8 mouse cellular contexts compared by ENCODE assay signal in the genomic region with DNA sequence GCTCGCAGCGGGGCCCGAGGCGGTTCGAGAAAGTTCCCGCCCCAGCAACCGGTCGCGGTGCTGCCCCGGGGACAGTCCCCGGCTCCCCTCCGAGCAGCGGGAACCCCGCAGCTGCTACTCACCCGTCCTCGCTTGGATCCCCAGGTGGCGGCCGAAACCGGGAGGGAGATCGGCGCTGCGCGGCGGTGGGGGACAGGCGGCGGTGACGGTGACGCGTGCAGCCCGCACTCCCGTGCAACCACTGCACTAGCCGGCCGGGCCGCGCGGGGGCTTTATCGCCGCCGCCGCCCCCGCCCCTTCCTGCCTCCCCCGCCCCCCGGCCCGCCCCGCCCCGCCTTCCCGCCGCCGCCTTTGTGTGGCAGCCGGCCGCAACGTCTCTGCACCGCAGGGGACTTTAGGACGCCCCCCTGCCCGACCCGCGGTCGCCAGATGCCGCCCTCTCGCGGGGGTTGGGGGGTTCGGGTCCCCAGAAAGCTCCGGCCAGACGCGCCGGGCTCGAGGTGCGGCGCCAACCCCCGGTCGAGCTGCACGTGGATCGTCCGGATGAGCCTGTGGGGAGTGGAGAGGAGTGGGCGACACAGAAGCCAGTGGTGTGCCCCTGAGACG. TPM values are rescaled to one million over a fixed set of nuclear protein-coding genes. Genes with fewer than 3 reads are reported as not detected.
DNase-seq lines count a peak whose midpoint lies in the region; ATAC-seq and TF ChIP-seq lines count a peak whose summit lies in the region.

No protein-coding gene starts in this region.

- H3K4me3 ChIP-seq in forebrain, embryonic 16.5 days (replicated peaks; ENCODE audit: low read length): peak overlapping the region; percentile 60
- H3K4me3 ChIP-seq in liver, postnatal 0 days (ENCODE audit: low read depth, low read length): peak overlapping the region; percentile 55
- peak overlapping the region; percentile 76 for H3K4me3 ChIP-seq in olfactory bulb, adult 2 months (ENCODE audit: insufficient read depth, low read depth, low read length)

- no peaks in the 10 kb centered on the region for H3K36me3 ChIP-seq in forebrain, embryonic 16.5 days (ENCODE audit: control insufficient read depth, insufficient read depth)
- H3K36me3 ChIP-seq in liver, postnatal 0 days (replicated peaks; ENCODE audit: insufficient read depth, low read length): no peaks in the 10 kb centered on the region

- WGBS in forebrain, embryonic 16.5 days: under 1% methylated on average over 52 of the region's 76 CpGs
- WGBS in liver, postnatal 0 days (ENCODE audit: insufficient replicate concordance): under 1% methylated on average over 50 of the region's 76 CpGs
- 1% methylated on average over 76 of the region's 76 CpGs for WGBS in olfactory bulb, adult 2 months

- no peak overlapping the region for H3K27ac ChIP-seq in forebrain, embryonic 16.5 days (ENCODE audit: low read length)
- H3K27ac ChIP-seq in liver, postnatal 0 days (ENCODE audit: low read depth): no peak overlapping the region
- H3K27ac ChIP-seq in olfactory bulb, adult 2 months (ENCODE audit: insufficient read depth, low read depth, low read length): no peak overlapping the region

- H3K9me3 ChIP-seq in forebrain, embryonic 16.5 days (ENCODE audit: control insufficient read depth, low read length): no peaks in the 10 kb centered on the region
- no peaks in the 10 kb centered on the region for H3K9me3 ChIP-seq in liver, postnatal 0 days (ENCODE audit: low read length)

- TF ChIP-seq EP300 in liver, postnatal 0 days (IDR thresholded peaks at IDR 0.05; ENCODE audit: low read depth): no peak

- peak; percentile 81 for ATAC-seq in forebrain, embryonic 16.5 days
- ATAC-seq in inflammation-experienced regulatory T-cells, adult 6 months: peak; percentile 53
- peak; percentile 68 for ATAC-seq in liver, postnatal 0 days

- H3K4me1 ChIP-seq in forebrain, embryonic 16.5 days (replicated peaks; ENCODE audit: control insufficient read depth, insufficient read depth, low read length): peaks cover 19% of the 10 kb centered on the region
- H3K4me1 ChIP-seq in liver, postnatal 0 days (ENCODE audit: insufficient read depth): peaks cover 10% of the 10 kb centered on the region
- H3K4me1 ChIP-seq in olfactory bulb, adult 2 months (ENCODE audit: control insufficient read depth, insufficient read depth, low read length): peaks cover 11% of the 10 kb centered on the region

- peak; percentile 48 to 52 for DNase-seq in right cerebral cortex, postnatal 10 days (ENCODE audit: low spot score in 2 of 2)
- no peak for DNase-seq in right cerebral cortex, adult 18-20 months
- DNase-seq in adrenal gland, postnatal 10 days: peak; percentile 41
- DNase-seq in liver, postnatal 0 days: peak; percentile 36
- no peak for DNase-seq in frontal cortex, postnatal 36 days (ENCODE audit: low spot score in 2 of 2)

- peaks cover 30% of the 10 kb centered on the region for H3K27me3 ChIP-seq in forebrain, embryonic 16.5 days (replicated peaks; ENCODE audit: control insufficient read depth, insufficient read depth, low read length)
- H3K27me3 ChIP-seq in liver, postnatal 0 days (ENCODE audit: insufficient read depth, low read length): peaks cover 22% of the 10 kb centered on the region

- H3K9ac ChIP-seq in forebrain, embryonic 16.5 days (replicated peaks; ENCODE audit: low read depth, low read length): peak overlapping the region; percentile 56
- peak overlapping the region; percentile 45; the same call in 1 of the 2 replicates for H3K9ac ChIP-seq in liver, postnatal 0 days (replicated peaks)

- H3K4me2 ChIP-seq in forebrain, embryonic 16.5 days (ENCODE audit: low read length): peak overlapping the region; percentile 57
- H3K4me2 ChIP-seq in liver, postnatal 0 days (ENCODE audit: low read depth, low read length): peak overlapping the region; percentile 89

- TF ChIP-seq POLR2A in olfactory bulb, adult 2 months (IDR thresholded peaks at IDR 0.05; ENCODE audit: insufficient read depth, low read depth, low read length): no peak

- TF ChIP-seq CTCF in liver, postnatal 0 days (IDR thresholded peaks at IDR 0.05; ENCODE audit: low read depth): no peak
- TF ChIP-seq CTCF in olfactory bulb, adult 2 months (IDR thresholded peaks at IDR 0.05; ENCODE audit: insufficient read depth, low read depth, low read length): no peak

RNA-seq across cellular contexts. Expression of a gene that starts 2.5 kb away (rescaled TPM):
- total RNA-seq in adrenal gland, postnatal 10 days (2021): 10 to 100 TPM; 15.9 to 25.7 TPM
- 65.2 and 82.0 TPM in 2 replicates for polyA plus RNA-seq in forebrain, embryonic 16.5 days (2015; fragmentation: Nextera tagmentation; extraction: Ambion mirVana)
- polyA plus RNA-seq in inflammation-experienced regulatory T-cells, adult 6 months (2017; shearing (Covaris generic)): 1 to 10 TPM in 1 of 3 experiments, under 1 TPM in 1, not detected in 1; 0.61 to 7.7 TPM
- 9.3 and 9.4 TPM in 2 replicates for polyA plus RNA-seq in liver, postnatal 0 days (2015; fragmentation: Nextera tagmentation; extraction: Ambion mirVana)
- 393 TPM in 1 of 2 replicates, not detected in the other for polyA plus RNA-seq in olfactory bulb, adult 2 months (2012; ENCODE audit: insufficient read depth, insufficient read length, low replicate concordance, missing spikeins)

Comparison
In these comparisons a context has a peak if more than half of its experiments do, and no peak if none do; other contexts are left out.
1. DNase-seq: peak in right cerebral cortex, postnatal 10 days (2 of 2), adrenal gland, postnatal 10 days (single experiment) and liver, postnatal 0 days (single experiment); none in right cerebral cortex, adult 18-20 months (single experiment) and frontal cortex, postnatal 36 days (0 of 2).
2. Peak in every context shown above with its lines, with median percentiles within 50 percentile points of each other: ATAC-seq and H3K4me3 ChIP-seq.